Mouse (Mus musculus) hindbrain, embryonic 13.5 days (tissue): ENCODE measurements at regions not wholly inside any gene's neighbourhood (a gene's known extent, or its start where the extent isn't known, plus 50 kb on each side); places are given as distances from the start of the nearest gene placed in this dataset.

Experiments used
- ATAC-seq: fragments of 200-750 bp; cut with Nextera tagmentation; 2 replicates; pipeline ENCODE4 v1.8.0; 2017; ENCODE audit warnings: moderate TSS enrichment; ENCODE audit not compliant: low FRiP score
- H3K27ac ChIP-seq: fragments of 300-500 bp; sonication (generic); 2 replicates; pipeline ENCODE4 v1.5.1; 2015; ENCODE audit warnings: inconsistent platforms, mild to moderate bottlenecking, moderate library complexity
- H3K27me3 ChIP-seq: fragments of 300-500 bp; sonication (generic); 2 replicates; pipeline ENCODE4 v1.6.1; 2015; ENCODE audit warnings: mild to moderate bottlenecking, inconsistent platforms
- H3K36me3 ChIP-seq: fragments of 300-500 bp; sonication (generic); 2 replicates; pipeline ENCODE4 v1.6.1; 2015; ENCODE audit warnings: mild to moderate bottlenecking, inconsistent platforms
- H3K4me1 ChIP-seq: fragments of 300-500 bp; sonication (generic); replicated peaks from 2 replicates; pipeline ENCODE4 v1.6.1; 2015; ENCODE audit warnings: inconsistent platforms
- H3K4me2 ChIP-seq: fragments of 300-500 bp; sonication (generic); 2 replicates; pipeline ENCODE4 v1.6.1; 2015; ENCODE audit warnings: inconsistent platforms, mild to moderate bottlenecking, moderate library complexity
- H3K4me3 ChIP-seq: fragments of 300-500 bp; sonication (generic); 2 replicates; pipeline ENCODE4 v1.5.1; 2015; ENCODE audit warnings: mild to moderate bottlenecking, inconsistent platforms
- H3K9ac ChIP-seq: fragments of 300-500 bp; sonication (generic); 2 replicates; pipeline ENCODE4 v1.6.1; 2015; ENCODE audit warnings: mild to moderate bottlenecking, inconsistent platforms
- H3K9me3 ChIP-seq: fragments of 300-500 bp; sonication (generic); 2 replicates; pipeline ENCODE4 v1.6.1; 2016; ENCODE audit warnings: inconsistent platforms
- WGBS: fragments of 180-500 bp; shearing (Covaris S2); methylation state at CpG from one replicate; pipeline ENCODE4 v1.1.7; 2015; 5-methylcytosine and 5-hydroxymethylcytosine counted together

DNA sequence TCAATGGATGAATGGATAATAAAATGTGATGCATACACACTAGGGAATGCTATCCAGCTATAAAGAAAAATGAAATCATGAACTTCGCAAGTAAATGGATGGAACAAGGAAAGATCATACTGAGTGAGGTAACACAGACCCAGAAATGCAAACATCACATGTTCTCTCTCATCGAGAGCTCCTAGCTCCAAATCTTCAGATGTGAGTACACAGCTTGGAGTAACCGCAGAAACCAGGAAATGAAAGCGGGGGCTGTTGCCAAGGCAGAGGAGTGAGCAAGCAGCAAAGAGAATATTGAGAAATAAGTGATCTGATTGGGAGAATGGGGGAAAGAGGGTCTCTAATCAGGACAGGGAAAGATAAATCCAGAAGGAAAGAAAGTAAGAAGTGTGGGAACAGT, 52.0 kb upstream of the Tsc22d2 start:
- Histone ChIP-seq H3K4me3 (no peak overlapping the region), H3K27me3 (no peaks in the 10 kb centered on the region)
- no peak for ATAC-seq

DNA sequence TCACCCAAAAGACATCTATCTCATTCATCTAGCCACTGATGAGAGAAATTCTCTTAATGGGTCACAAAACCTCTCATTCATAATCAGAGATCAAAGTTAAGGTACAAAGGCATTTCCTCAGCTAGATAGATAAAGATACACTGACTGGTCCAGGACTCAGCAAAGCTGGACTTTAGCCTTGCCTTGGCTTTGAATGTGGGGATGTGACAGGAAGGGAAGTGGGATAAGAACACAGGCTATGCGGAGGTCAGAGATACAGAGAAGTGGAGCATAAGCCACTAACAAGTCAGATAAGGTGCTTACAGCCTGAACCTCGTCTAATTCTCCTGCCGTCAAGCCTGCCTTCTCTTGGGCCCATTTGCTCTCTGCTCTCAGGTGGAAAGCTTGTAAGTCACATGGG, 50.0 kb upstream of the Tsc22d2 start:
- Histone ChIP-seq H3K27ac (no peak overlapping the region), H3K36me3 (no peaks in the 10 kb centered on the region), H3K9me3 (no peaks in the 10 kb centered on the region), H3K27me3 (no peaks in the 10 kb centered on the region), H3K4me2 (no peak overlapping the region), H3K9ac (no peak overlapping the region), H3K4me3 (no peak overlapping the region), H3K4me1 (no peaks in the 10 kb centered on the region)
- WGBS = 85% methylated on average over 3 of the region's 3 CpGs
- ATAC-seq = no peak

More for the DNA sequence above, 52.0 kb upstream of the Tsc22d2 start:
- Histone ChIP-seq H3K4me2 (no peak overlapping the region), H3K9ac (no peak overlapping the region), H3K9me3 (no peaks in the 10 kb centered on the region), H3K4me1 (no peaks in the 10 kb centered on the region), H3K27ac (no peak overlapping the region), H3K36me3 (no peaks in the 10 kb centered on the region)
- 85% methylated on average over 4 of the region's 4 CpGs for WGBS
